Mouse (Mus musculus) heart, adult 2 months (tissue): ENCODE measurements around the gene Rgl2.

ENCODE experiments used
- CTCF ChIP-seq: fragments of 200-600 bp; IDR thresholded peaks from 2 replicates; pipeline ENCODE4 v1.8.1; 2022; ENCODE audit warnings: antibody characterized with exemption, mild to moderate bottlenecking, moderate library complexity
- EP300 ChIP-seq: fragments of 200-500 bp; IDR thresholded peaks from 2 replicates; pipeline ENCODE4 v1.6.1; 2011; ENCODE audit warnings: low read depth, low read length, control low read depth; ENCODE audit not compliant: insufficient read depth
- POLR2A ChIP-seq: fragments of 200-500 bp; IDR thresholded peaks from 2 replicates; pipeline ENCODE4 v1.6.1; 2011; ENCODE audit warnings: mild to moderate bottlenecking, low read depth, low read length, control low read depth; ENCODE audit not compliant: insufficient read depth

- TF ChIP-seq CTCF (no peak), POLR2A (no peak), EP300 (no peak)
Measured at GRCm38 (mm10) chr17:33962876-33963275, 33.5 kb downstream of the Rgl2 start.
